Mouse (Mus musculus): Measurements from ENCODE around the gene Syt12.
"Not testable (repeated sequence)": the region's sequence is repeated elsewhere in the genome, so short reads cannot be mapped to it uniquely, and the experiment has no call there.

Syt12 gene

GRCm38 (mm10) chr19:4487877-4488276, 10.6 kb upstream of the Syt12 start:
- no peak for DNase-seq

GRCm38 (mm10) chr19:4485006-4485405, 7.8 kb upstream of the Syt12 start:
- DNase-seq, result no peak

GRCm38 (mm10) chr19:4482111-4482859, 5.0 kb upstream of the Syt12 start:
- no peak for DNase-seq

- DNase-seq, result no peak
Observed at GRCm38 (mm10) chr19:4481326-4481725, 4.1 kb upstream of the Syt12 start.

GRCm38 (mm10) chr19:4480041-4480440, 2.8 kb upstream of the Syt12 start:
- DNase-seq, result no peak

DNA sequence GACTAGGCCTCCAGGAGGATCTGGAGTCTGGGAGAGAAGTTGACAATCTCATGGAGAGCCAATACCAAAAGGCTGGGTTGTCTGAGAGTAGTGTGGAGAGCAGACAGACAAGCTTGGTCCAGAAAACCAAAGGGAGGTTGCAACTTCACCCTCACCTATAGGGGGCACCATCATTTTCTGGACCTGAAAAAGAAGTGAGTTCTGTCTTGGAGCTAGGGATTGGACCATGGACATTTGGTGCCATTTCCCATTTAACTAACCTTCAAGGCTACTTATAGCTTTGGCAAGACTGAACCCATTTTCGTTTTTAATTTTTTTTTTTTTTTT, 906 bp upstream of the Syt12 start:
- no peak for DNase-seq

DNA sequence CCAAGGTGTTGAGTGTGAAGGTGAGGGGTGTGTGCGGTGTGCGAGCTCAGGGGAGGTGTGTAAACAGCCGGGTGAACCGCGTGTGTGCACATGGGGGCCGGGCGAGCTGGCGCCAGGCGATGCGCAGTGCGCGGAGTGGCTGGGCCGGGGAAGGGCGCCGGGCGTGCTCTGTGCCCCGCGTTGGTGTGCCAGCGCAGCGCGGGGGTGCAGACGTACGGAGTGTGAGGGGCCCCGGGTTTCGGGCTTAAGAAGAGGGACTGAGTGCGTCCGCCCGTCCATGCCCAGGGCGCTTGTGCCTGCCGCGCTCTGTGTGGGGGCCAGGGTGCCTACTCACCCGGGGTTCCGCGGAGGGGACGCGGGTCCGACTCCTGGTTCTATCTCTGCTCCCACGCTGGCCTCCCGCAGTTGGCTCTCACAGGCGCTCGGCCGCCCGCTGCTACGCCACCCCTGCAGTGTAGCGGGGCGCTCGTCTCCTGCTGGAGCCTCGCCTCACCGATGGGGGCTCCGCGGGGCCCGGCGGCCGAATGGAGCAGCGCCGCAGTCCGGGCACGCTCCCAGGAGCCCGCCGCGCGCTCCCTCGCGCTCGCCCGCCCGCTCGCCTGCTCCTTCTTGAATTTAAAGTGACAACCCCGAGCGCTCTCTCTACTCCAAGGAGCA, 518 bp downstream of the Syt12 start:
- DNase-seq, result no peak

- DNase-seq, result peak; percentile 43
Observed at GRCm38 (mm10) chr19:4475224-4475925, 1.9 kb downstream of the Syt12 start.

GRCm38 (mm10) chr19:4474739-4475138, 2.5 kb downstream of the Syt12 start:
- no peak for DNase-seq

GRCm38 (mm10) chr19:4473549-4473948, 3.7 kb downstream of the Syt12 start:
- no peak for DNase-seq

GRCm38 (mm10) chr19:4468363-4468762, 8.9 kb downstream of the Syt12 start:
- peak; percentile 32 for DNase-seq

DNA sequence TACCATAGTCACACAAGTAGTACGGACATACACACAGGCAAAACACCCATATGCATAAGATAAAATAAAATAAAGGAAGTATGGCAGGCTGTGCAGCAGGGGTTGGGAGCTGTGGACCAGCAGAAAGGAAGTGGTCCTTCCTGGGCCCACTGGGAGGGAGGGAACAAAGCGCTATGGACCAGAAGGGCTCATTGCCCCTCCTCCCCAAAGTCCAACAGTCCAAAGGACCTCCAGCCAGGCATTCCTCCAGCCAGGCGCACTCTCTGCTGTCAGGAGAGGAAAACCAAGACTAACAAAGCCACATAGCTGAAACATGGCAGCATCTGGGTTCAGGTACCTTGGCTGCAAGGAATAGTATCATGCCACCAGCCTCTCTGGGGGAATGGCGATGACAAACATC, 12.6 kb downstream of the Syt12 start:
- no peak for DNase-seq

GRCm38 (mm10) chr19:4461981-4462380, 15.3 kb downstream of the Syt12 start:
- DNase-seq, result no peak

- peak; percentile 59 for DNase-seq
Observed at GRCm38 (mm10) chr19:4456227-4456626, 21.0 kb downstream of the Syt12 start.

GRCm38 (mm10) chr19:4455071-4455800, 22.0 kb downstream of the Syt12 start:
- no peak for DNase-seq

- not testable (repeated sequence) for DNase-seq
Observed at GRCm38 (mm10) chr19:4454040-4454439, 23.2 kb downstream of the Syt12 start.

- no peak for DNase-seq
Observed at GRCm38 (mm10) chr19:4452525-4452924, 24.7 kb downstream of the Syt12 start.

GRCm38 (mm10) chr19:4451965-4452364, 25.3 kb downstream of the Syt12 start:
- DNase-seq, result no peak

DNA sequence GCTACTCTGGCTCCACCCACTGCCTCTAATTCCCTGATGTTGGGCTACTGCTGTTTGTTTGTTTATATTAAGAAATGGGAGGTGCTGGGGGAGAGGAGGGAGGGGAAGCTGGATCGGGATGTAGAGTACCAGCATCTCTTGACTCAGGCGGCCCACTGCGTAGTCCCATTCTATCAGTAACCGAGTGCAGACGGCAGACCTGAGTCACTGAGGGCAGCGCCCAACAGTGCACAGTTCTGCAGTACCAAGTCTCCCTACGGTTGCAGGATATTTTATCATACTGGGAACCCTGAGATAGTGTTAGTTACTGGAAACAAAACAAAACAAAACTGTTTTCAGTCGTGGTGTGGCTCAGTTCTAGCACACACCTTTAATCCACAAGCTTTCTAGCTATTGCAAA, 26.1 kb downstream of the Syt12 start:
- no peak for DNase-seq

DNA sequence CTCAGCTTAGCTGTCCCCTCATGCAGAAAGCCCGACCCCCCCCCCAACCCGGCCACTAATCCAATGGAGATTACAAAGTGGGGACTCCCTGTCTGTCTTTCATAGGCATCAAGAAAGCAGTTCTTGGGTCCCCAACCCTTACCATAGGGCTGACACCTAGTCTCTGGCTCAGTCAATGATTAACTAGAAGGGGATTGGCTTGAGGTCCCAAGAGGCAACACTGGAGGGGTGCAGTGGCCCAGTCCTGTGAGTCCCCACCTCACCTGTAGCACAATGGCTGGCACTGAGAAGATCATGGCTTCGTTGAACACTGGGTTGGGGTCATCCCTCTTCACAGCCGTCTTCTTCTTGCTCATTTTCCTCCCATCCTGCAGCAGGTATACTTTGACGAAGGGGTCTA, 26.6 kb downstream of the Syt12 start:
- no peak for DNase-seq

DNA sequence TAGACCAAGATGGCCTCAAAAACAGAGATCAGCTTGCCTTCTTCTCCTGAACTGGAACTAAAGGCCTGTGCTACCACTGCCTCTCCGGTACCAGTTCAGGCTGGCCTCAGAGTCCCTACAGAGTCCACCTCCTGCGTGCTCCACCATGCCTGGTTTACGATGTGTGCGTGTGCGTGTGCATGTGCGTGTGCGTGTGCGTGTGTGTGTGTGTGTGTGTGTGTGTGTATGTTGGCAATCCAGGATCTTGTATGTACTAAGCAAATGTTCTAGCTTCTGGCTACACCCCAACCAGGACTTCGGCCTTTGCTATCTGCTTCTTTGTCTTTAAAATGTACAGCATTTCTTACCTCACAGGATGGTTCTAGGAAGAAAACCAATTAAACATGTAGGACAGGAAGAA, 28.0 kb downstream of the Syt12 start:
- no peak for DNase-seq

DNA sequence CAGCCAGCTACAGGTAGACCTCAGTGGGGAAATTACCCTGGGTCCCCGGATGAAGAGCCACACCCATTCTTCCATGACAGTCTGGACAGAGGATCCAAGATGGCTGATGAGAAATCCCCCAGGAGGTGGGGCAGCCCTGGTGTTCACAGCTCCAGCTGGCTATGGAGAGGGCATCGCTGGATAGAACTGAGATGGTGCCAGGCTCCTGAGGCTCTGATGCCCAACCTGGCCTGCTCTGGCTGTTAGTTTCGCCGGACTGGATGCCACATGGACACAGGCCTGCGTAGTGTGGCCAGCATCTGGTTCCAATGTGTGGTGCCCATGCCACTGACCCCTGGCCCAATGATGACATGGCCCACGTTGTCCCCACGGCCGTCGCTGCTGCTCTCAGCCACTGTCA, 29.8 kb downstream of the Syt12 start:
- DNase-seq, result no peak

DNA sequence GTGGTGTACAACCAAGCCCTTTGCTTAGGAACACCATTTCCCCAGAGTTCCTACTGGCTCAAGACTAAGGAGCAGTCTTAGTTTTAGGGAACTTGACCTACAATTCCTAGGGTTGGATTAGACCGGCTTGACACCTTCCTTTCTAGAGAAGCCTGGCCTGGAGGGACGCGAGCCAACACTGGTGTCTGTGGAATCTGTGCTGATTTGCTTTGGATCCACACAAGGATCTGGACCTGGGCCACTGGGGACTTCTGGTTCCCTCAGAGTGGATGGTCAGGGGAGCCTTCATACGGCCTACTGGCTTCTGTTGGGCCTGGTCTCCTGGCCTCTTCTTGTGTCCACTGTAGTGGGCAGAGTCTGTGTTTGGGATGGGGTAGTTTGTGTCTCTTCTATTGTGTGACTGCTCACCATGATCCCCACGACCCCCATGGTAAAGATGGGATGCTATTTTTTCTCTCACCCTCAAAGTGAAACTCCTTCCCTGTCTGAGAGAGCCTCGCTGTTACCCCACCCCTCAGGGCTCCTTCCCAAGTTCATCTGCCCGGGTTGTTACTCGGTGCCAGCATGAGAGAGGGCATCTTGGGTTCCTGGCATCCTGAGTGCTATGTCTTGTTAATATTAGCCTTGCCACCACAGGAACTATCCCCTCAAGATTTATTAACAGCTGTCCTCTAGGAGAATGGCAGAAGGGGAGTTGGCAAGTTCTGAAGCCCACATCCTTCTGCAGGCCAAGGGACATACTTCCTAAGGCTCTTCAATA, 30.4 kb downstream of the Syt12 start:
- DNase-seq, result no peak
